Mouse (Mus musculus) splenic B cell, adult 2 months (primary cell): ENCODE data around the gene Bid.
"Not testable (repeated sequence)": the region's sequence is repeated elsewhere in the genome, so short reads cannot be mapped to it uniquely, and the experiment has no call there.

Experiments
- DNase-seq: peaks from one replicate; pipeline ENCODE4 v3.0.0-alpha.2; 2011; ENCODE audit warnings: low read depth, low spot score
- H3K27me3 ChIP-seq: 2 replicates; pipeline ENCODE4 v1.6.1; 2012; ENCODE audit warnings: mild to moderate bottlenecking, low read length, moderate library complexity, mixed read lengths; ENCODE audit not compliant: control insufficient read depth, poor library complexity, insufficient read depth, severe bottlenecking
- H3K36me3 ChIP-seq: 2 replicates; pipeline ENCODE4 v1.6.1; 2012; ENCODE audit warnings: mild to moderate bottlenecking, low read length, moderate library complexity, mixed read lengths; ENCODE audit not compliant: control insufficient read depth, poor library complexity, insufficient read depth, severe bottlenecking

Bid gene

GRCm38 (mm10) chr6:120854413-120854812 is 62.2 kb downstream of the Bid start:
- Histone ChIP-seq H3K27me3 (no peaks in the 10 kb centered on the region), H3K36me3 (peaks cover 3% of the 10 kb centered on the region; the same call in 1 of the 2 replicates)
- no peak for DNase-seq

GRCm38 (mm10) chr6:120850720-120851119 is 65.9 kb downstream of the Bid start:
- not testable (repeated sequence) for DNase-seq, H3K27me3 ChIP-seq, H3K36me3 ChIP-seq
